Mouse (Mus musculus) spleen, postnatal 0 days (tissue): ENCODE measurements around the gene Gpcpd1. TPM values are rescaled to one million over a fixed set of nuclear protein-coding genes. Genes with fewer than 3 reads are reported as not detected.

ENCODE experiments used
- polyA plus RNA-seq: library from polyadenylated mRNA; unstranded; fragments of >200 nt; fragmentation: Nextera tagmentation; extraction: Ambion mirVana; gene quantifications from 2 replicates; pipeline ENCODE4 v1.2.1, GENCODE M21; 2015

The Gpcpd1 gene
- polyA plus RNA-seq: 120 TPM in 2 replicates

GRCm38 (mm10) chr2:132587240-132587779, at the start of gene Gpcpd1:
Gene Gpcpd1 (minus strand): TSS chr2:132587729.

Other genes starting within 250 kb of the Gpcpd1 start
- gene Prokr2, start 202.3 kb downstream of the Gpcpd1 start, polyA plus RNA-seq: 0.07 and 0.08 TPM in 2 replicates
- 13.4 and 14.8 TPM in 2 replicates for gene Shld1, start 99.2 kb upstream of the Gpcpd1 start, polyA plus RNA-seq
- gene Chgb, start 193.5 kb upstream of the Gpcpd1 start, polyA plus RNA-seq: 0.06 and 0.10 TPM in 2 replicates
- gene Trmt6, start 228.3 kb upstream of the Gpcpd1 start, polyA plus RNA-seq: 31.0 and 37.9 TPM in 2 replicates
- gene Mcm8, start 228.4 kb upstream of the Gpcpd1 start, polyA plus RNA-seq: 8.2 and 8.9 TPM in 2 replicates